Mouse (Mus musculus) megakaryocyte progenitor cell, adult 5-6 weeks (primary cell): ENCODE data around the gene Glt28d2. TPM values are rescaled to one million over a fixed set of nuclear protein-coding genes. Genes with fewer than 3 reads are reported as not detected.

ENCODE experiments used
- ATAC-seq: replicated peaks from 2 replicates; pipeline ENCODE4 v1.8.0; 2016; ENCODE audit warnings: mild to moderate bottlenecking, moderate TSS enrichment, inconsistent platforms; ENCODE audit not compliant: poor library complexity
- total RNA-seq, 2 experiments: library from RNA; stranded (forward) in 1 of 2; stranded (reverse) in 1 of 2; fragments of 157-497, 149-512 nt in 1 of 2; fragments of 200-1000 nt in 1 of 2; gene quantifications; 2 replicates each; pipeline versions ENCODE4 v1.2.3 to v1.2.4; 2015 to 2017

The Glt28d2 gene
- total RNA-seq, 2 experiments from 2014 or later, result not detected

GRCm38 (mm10) chr3:85829047-85829446 is 58.3 kb downstream of the Glt28d2 start:
- ATAC-seq, result no peak

GRCm38 (mm10) chr3:85827815-85828214 is 59.5 kb downstream of the Glt28d2 start:
- ATAC-seq, result no peak

DNA sequence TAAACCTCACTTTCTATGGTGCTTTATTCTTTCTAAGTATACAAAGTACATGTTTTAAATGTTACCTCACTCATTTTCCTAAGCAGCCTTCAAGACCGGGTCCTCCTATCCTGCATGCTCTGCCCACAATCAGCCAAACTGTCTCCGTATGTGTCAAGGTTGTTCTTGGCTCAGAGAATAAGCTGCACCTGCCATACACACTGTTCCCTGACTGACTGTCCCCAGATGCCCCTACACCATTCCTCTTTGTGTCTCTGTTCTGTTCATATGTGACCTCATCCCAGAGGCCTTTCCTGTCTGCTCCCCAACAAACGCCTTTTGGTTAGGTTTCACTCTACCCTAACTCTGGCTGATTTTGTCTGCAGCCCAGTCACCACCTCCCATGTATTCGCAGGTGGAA is 60.0 kb downstream of the Glt28d2 start:
- no peak for ATAC-seq

GRCm38 (mm10) chr3:85820839-85821548 is 66.3 kb downstream of the Glt28d2 start:
- no peak for ATAC-seq

Other genes starting within 250 kb of the Glt28d2 start
- gene Fam160a1, start 70.2 kb downstream of the Glt28d2 start, total RNA-seq (2015), result not detected in 2 replicates
- not detected in 2 replicates for gene Fam160a1, start 70.2 kb downstream of the Glt28d2 start, total RNA-seq (2017)
- not detected in 2 replicates for gene Gm37240, start within 50 bp of the Glt28d2 start, total RNA-seq (2015)
- gene Gm37240, start within 50 bp of the Glt28d2 start, total RNA-seq (2017), result not detected in 2 replicates
- gene Sh3d19, start 83.6 kb upstream of the Glt28d2 start, total RNA-seq (2015), result 3.3 and 3.6 TPM in 2 replicates
- gene Sh3d19, start 83.6 kb upstream of the Glt28d2 start, total RNA-seq (2017), result 6.8 and 10.0 TPM in 2 replicates
- not detected in 2 replicates for gene Prss48, start 115.0 kb upstream of the Glt28d2 start, total RNA-seq (2015)
- gene Prss48, start 115.0 kb upstream of the Glt28d2 start, total RNA-seq (2017), result not detected in 2 replicates